Mouse (Mus musculus) stomach, embryonic 14.5 days (tissue): ENCODE results near the gene Slc5a2. TPM values are rescaled to one million over a fixed set of nuclear protein-coding genes. Genes with fewer than 3 reads are reported as not detected.

Source experiments
- ATAC-seq: fragments of 200-750 bp; cut with Nextera tagmentation; 2 replicates; pipeline ENCODE4 v1.8.0; 2017; ENCODE audit warnings: low read depth, moderate TSS enrichment; ENCODE audit not compliant: insufficient number of reproducible peaks, insufficient read depth, low FRiP score
- H3K27ac ChIP-seq: fragments of 300-500 bp; sonication (generic); 2 replicates; pipeline ENCODE4 v1.5.1; 2014; ENCODE audit warnings: mild to moderate bottlenecking, low read length, moderate library complexity, mixed read lengths
- H3K27me3 ChIP-seq: fragments of 300-500 bp; sonication (generic); 2 replicates; pipeline ENCODE4 v1.6.1; 2014; ENCODE audit warnings: low read length, control low read depth, mixed read lengths; ENCODE audit not compliant: control insufficient read depth, insufficient read depth
- H3K36me3 ChIP-seq: fragments of 300-500 bp; sonication (generic); 2 replicates; pipeline ENCODE4 v1.6.1; 2014; ENCODE audit warnings: mild to moderate bottlenecking, control low read depth, low read length, moderate library complexity, mixed read lengths; ENCODE audit not compliant: control insufficient read depth, insufficient read depth
- H3K4me1 ChIP-seq: fragments of 300-500 bp; sonication (generic); 2 replicates; pipeline ENCODE4 v1.6.1; 2014; ENCODE audit warnings: low read length, control low read depth, mixed read lengths; ENCODE audit not compliant: control insufficient read depth, insufficient read depth
- H3K4me2 ChIP-seq: fragments of 300-500 bp; sonication (generic); replicated peaks from 2 replicates; pipeline ENCODE4 v1.6.1; 2014; ENCODE audit warnings: low read depth, low read length, control low read depth
- H3K4me3 ChIP-seq: fragments of 300-500 bp; sonication (generic); 2 replicates; pipeline ENCODE4 v1.5.1; 2014; ENCODE audit warnings: low read depth, low read length, control low read depth
- H3K9ac ChIP-seq: fragments of 300-500 bp; sonication (generic); replicated peaks from 2 replicates; pipeline ENCODE4 v1.6.1; 2014; ENCODE audit warnings: low read depth, mild to moderate bottlenecking, control low read depth, low read length, moderate library complexity, mixed read lengths
- H3K9me3 ChIP-seq: fragments of 300-500 bp; sonication (generic); 2 replicates; pipeline ENCODE4 v1.6.1; 2016; ENCODE audit warnings: low read depth, low read length, control low read depth; ENCODE audit not compliant: control insufficient read depth
- WGBS: fragments of 180-500 bp; shearing (Covaris S2); extraction: QIAGEN DNeasy Blood & Tissue Kit; methylation state at CpG from one replicate; pipeline ENCODE4 v1.1.7; 2014; 5-methylcytosine and 5-hydroxymethylcytosine counted together
- polyA plus RNA-seq: library from polyadenylated mRNA; unstranded; fragments of >200 nt; fragmentation: Nextera tagmentation; extraction: Ambion mirVana; gene quantifications from 2 replicates; pipeline ENCODE4 v1.2.1, GENCODE M21; 2014

Slc5a2 gene
- polyA plus RNA-seq, 1 experiment from 2014 or later = 2.5 TPM

DNA sequence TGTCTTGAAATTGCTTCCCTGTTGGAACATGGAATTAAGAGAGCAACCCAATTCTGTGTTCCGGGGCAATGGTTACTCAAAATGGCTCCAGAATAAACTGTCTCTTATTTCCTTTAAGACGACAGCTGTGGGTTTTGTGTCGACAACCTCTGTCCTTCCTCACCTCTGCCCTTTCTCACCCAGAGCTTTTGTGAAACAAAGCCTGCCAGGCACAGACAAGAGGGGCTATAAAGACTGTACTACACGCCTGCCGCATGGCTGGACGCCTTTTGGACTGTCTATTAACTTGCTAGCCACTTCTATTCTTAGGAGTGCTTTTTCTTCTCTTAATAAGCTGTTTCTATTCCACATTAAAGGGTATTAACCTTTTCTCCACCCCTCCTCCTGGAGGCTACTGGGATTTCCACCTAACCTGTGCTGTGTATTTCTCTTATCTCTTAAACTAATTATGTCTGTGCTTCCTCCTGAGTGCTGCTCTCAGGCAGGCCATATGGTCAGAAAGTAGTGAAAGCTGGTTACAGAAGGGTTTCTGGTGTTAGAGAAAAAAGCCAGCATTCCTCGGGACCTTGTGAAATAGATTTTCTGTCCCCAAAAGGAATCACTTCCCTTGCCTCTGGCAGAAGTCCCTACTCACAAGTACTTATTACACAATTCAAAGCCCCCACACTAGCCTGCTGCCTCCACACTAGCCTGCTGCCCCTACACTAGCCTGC is 17.2 kb downstream of the Slc5a2 start:
- H3K9ac ChIP-seq = no peak overlapping the region
- peak overlapping the region; percentile 39; the same call in 1 of the 2 replicates for H3K27ac ChIP-seq
- no peaks in the 10 kb centered on the region for H3K27me3 ChIP-seq
- ATAC-seq = no peak
- peaks cover 21% of the 10 kb centered on the region for H3K36me3 ChIP-seq
- H3K4me1 ChIP-seq = peaks cover 2% of the 10 kb centered on the region; the same call in 1 of the 2 replicates
- 29% methylated on average over 7 of the region's 7 CpGs for WGBS
- H3K4me3 ChIP-seq = no peak overlapping the region
- no peak overlapping the region for H3K4me2 ChIP-seq
- no peaks in the 10 kb centered on the region for H3K9me3 ChIP-seq

DNA sequence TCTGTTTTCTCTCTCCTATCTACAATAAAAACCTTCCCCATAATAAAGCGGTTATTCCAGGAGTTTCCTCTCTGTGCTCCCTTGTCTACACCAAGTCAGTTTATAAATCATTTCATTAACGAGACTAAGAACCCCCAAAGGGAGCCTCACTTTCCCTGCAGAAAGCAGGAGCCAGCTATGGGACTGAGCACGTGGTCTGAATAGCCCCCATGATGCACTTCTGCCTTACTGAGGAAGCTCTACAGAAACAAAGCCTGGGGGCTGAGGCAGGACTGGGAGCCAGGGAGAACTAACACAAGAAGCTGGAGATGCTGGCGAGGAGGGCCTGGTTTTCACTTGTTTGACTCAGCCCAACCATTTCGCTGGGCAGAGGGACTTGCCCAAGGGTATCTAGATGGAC is 18.6 kb downstream of the Slc5a2 start:
- Histone ChIP-seq H3K9me3 (no peaks in the 10 kb centered on the region), H3K4me3 (no peak overlapping the region), H3K36me3 (peaks cover 20% of the 10 kb centered on the region; the same call in 1 of the 2 replicates), H3K4me1 (no peaks in the 10 kb centered on the region), H3K27me3 (no peaks in the 10 kb centered on the region), H3K27ac (no peak overlapping the region; the same call in 1 of the 2 replicates), H3K4me2 (no peak overlapping the region), H3K9ac (no peak overlapping the region)
- ATAC-seq = no peak
- 51% methylated on average over 5 of the region's 5 CpGs for WGBS

DNA sequence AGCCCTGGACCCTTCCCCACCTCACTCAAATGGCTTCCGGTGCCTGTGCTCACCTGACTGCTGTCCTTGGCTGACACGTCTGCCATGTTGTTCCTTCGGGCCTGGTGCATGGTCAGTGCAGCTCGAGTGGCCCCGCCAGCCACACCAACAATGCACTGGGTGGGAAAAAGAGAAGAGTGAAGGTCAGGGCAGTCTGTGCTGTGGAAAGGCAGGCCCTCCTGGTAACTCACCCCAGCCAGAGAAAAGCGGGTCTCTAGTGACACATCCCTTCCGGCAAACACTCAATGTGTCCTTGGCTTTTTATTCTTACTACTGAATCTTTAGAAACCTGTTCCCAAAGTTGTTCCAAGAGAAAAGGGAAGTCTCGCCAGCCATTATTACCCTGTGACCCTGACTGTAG is 19.6 kb downstream of the Slc5a2 start:
- no peak overlapping the region for H3K9ac ChIP-seq
- peaks cover 22% of the 10 kb centered on the region; the same call in 1 of the 2 replicates for H3K36me3 ChIP-seq
- no peak overlapping the region for H3K4me2 ChIP-seq
- no peaks in the 10 kb centered on the region for H3K4me1 ChIP-seq
- no peaks in the 10 kb centered on the region for H3K27me3 ChIP-seq
- WGBS = 87% methylated on average over 8 of the region's 8 CpGs
- H3K9me3 ChIP-seq = no peaks in the 10 kb centered on the region
- ATAC-seq = no peak
- no peak overlapping the region for H3K4me3 ChIP-seq
- no peak overlapping the region for H3K27ac ChIP-seq

DNA sequence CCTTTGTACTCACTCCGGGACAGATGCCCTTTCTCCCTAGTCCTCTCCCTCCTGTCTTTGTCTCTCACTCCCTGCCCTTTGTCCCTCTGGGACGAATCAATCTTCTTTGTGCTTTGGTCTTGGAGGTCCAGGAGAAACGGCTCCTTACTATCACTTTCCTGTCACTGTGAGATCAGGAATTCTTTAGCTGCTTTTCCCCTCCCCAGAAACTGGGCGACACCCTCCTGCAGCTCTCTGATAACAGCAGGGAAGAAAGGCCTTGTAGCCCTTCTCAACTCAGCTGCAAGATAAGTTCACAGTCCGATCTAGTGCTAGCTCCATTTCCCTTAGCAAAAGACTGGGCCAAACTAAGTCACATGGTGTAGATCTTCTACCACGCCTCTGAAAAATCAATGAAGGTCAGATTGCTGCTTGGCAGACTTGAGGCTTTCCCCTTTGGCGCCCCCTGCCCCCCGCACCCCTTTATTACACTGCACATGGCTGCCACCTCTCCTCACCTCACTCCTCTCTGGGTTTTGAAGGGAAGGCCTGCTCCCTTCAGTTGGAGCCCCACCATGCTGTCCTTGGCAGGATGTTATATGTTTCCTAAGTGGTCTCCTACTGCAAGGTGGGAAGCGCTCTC is 23.6 kb downstream of the Slc5a2 start:
- ATAC-seq = peak; percentile 86
- H3K9ac ChIP-seq = no peak overlapping the region

DNA sequence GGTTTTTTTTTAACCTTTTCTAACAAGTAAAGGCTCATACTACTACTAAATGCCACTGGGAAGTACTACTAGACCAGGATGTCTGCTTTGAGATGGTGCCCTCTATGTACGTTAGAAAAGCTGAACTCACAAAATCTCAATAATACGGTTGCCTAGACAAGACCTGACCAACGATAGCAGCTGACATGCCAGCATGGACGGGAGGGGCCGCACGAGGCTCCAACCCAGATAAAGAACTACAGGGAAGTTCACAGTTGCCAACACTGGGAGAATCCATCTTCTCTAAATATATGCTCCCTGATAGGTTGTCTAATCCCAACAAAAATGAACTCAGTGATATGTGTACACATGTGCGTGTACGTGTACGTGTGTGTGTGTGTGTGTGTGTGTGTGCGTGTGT is 29.3 kb downstream of the Slc5a2 start:
- Histone ChIP-seq H3K36me3 (peaks cover 7% of the 10 kb centered on the region; the same call in 1 of the 2 replicates), H3K9me3 (no peaks in the 10 kb centered on the region), H3K9ac (no peak overlapping the region), H3K27me3 (no peaks in the 10 kb centered on the region), H3K27ac (no peak overlapping the region), H3K4me3 (no peak overlapping the region), H3K4me2 (no peak overlapping the region), H3K4me1 (peaks cover 17% of the 10 kb centered on the region)
- 90% methylated on average over 10 of the region's 10 CpGs for WGBS
- ATAC-seq = no peak

More for the DNA sequence above, 23.6 kb downstream of the Slc5a2 start:
- peaks cover 25% of the 10 kb centered on the region; the same call in 1 of the 2 replicates for H3K36me3 ChIP-seq
- peak overlapping the region; percentile 64 for H3K27ac ChIP-seq
- H3K27me3 ChIP-seq = no peaks in the 10 kb centered on the region
- whole genome bisulfite sequencing = 21% methylated on average over 9 of the region's 9 CpGs
- no peak overlapping the region for H3K4me2 ChIP-seq
- H3K9me3 ChIP-seq = no peaks in the 10 kb centered on the region
- H3K4me3 ChIP-seq = no peak overlapping the region
- no peaks in the 10 kb centered on the region for H3K4me1 ChIP-seq

DNA sequence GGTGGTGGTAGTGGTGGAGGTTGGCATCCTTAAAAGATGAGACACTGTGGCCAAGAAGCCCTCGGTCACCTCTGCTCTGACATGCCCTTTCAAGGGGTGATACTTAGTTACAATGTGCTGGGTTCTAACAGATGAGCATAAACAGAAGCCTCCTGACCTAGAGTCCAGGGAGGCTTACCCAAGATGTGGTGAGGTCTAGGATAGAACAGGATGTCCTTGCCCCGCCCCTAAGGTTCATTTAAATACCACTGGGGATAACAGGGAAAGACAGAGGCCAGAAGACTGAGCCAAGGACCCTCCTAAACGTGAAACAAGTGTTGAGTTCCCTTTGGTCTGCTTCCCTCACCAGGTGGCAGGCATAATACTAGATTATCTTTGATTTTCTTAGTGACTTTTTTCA is 31.1 kb downstream of the Slc5a2 start:
- H3K9me3 ChIP-seq = no peaks in the 10 kb centered on the region
- H3K4me1 ChIP-seq = peaks cover 17% of the 10 kb centered on the region
- H3K9ac ChIP-seq = no peak overlapping the region
- H3K27me3 ChIP-seq = no peaks in the 10 kb centered on the region
- no peaks in the 10 kb centered on the region for H3K36me3 ChIP-seq
- no peak overlapping the region for H3K4me3 ChIP-seq
- H3K27ac ChIP-seq = no peak overlapping the region
- WGBS = 61% methylated on average over 3 of the region's 3 CpGs
- no peak for ATAC-seq
- peak overlapping the region; percentile 88 for H3K4me2 ChIP-seq

DNA sequence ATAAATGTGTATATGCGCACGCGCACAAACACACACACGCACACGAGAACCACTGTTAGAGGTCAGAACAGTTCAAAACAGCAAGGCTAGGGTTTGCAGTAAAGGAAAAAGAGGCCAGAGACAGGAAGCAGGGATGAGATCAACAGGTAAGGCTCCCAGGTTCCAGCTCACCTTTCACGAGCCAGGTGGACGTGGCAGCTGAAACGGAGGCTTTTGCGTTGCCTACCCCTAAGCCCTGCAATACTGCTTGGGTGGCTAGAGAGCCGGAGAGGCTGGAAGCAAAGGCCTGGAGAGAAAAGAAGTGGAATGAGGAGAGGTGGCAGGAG is 31.8 kb downstream of the Slc5a2 start:
- ATAC-seq = peak; percentile 34; the same call in 1 of the 2 replicates
- no peaks in the 10 kb centered on the region for H3K36me3 ChIP-seq
- no peaks in the 10 kb centered on the region for H3K27me3 ChIP-seq
- H3K9ac ChIP-seq = peak overlapping the region; percentile 87
- no peaks in the 10 kb centered on the region for H3K9me3 ChIP-seq
- peaks cover 17% of the 10 kb centered on the region for H3K4me1 ChIP-seq
- peak overlapping the region; percentile 88 for H3K4me2 ChIP-seq
- peak overlapping the region; percentile 80 for H3K27ac ChIP-seq
- 33% methylated on average over 10 of the region's 10 CpGs for WGBS
- peak overlapping the region; percentile 83 for H3K4me3 ChIP-seq

DNA sequence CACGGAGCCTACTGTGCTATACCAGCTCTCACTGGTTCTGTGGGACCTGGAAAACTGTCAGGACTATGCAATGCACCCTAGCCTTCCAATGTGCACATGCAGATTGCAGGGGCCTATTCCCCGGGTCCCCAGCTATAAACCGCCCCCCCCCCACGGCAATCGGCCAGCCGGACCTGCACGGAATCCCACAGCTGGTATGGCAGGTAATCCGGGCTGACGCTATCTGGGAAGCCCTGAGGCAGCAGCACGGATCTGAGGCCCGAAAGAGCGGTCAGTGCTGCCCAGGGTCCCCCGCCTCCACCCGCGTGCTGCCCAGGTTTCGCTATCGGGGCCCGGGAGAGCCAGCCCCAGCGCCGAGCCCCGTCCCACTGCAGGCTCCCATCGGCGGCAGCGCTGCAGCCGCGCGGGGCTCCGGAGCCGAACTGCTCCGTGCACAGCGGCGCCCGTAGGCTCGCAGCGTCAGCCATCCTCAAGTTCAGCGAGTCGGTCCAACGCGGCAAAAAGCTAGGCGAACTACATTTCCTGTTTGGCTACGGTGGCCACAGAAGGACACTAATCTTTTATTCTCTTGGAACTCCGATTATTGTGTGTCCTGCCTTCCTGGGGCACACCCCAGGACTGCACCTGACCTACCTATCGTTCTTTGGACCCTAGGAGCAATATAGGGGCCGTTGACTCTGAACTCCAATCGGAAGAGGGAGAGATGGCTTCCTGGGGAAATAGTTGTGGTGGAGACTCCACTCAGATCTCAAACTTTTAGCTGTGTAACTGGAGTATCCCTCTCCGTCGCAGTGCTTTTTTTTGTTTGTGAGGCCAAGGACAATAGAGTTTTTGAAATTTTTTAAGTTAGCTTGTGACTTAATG is 32.4 kb downstream of the Slc5a2 start, which contains the start of gene BC017158:
Gene BC017158, minus strand, starts transcription at position 554 of the 864 bp plus-strand sequence.
- WGBS = under 1% methylated on average over 47 of the region's 47 CpGs
- peaks cover 17% of the 10 kb centered on the region for H3K4me1 ChIP-seq
- H3K4me2 ChIP-seq = peak within 1 kb of the TSS; percentile 88
- peak within 1 kb of the TSS; percentile 87 for H3K9ac ChIP-seq
- H3K36me3 ChIP-seq = no peaks in the 10 kb centered on the region
- H3K27me3 ChIP-seq = no peaks in the 10 kb centered on the region
- peak within 1 kb of the TSS; percentile 80 for H3K27ac ChIP-seq
- H3K4me3 ChIP-seq = peak within 1 kb of the TSS; percentile 83
- ATAC-seq = peak; percentile 66; the same call in 1 of the 2 replicates
- no peaks in the 10 kb centered on the region for H3K9me3 ChIP-seq
